Mouse (Mus musculus): Measurements from ENCODE around the gene Col26a1.

The Col26a1 gene

DNA sequence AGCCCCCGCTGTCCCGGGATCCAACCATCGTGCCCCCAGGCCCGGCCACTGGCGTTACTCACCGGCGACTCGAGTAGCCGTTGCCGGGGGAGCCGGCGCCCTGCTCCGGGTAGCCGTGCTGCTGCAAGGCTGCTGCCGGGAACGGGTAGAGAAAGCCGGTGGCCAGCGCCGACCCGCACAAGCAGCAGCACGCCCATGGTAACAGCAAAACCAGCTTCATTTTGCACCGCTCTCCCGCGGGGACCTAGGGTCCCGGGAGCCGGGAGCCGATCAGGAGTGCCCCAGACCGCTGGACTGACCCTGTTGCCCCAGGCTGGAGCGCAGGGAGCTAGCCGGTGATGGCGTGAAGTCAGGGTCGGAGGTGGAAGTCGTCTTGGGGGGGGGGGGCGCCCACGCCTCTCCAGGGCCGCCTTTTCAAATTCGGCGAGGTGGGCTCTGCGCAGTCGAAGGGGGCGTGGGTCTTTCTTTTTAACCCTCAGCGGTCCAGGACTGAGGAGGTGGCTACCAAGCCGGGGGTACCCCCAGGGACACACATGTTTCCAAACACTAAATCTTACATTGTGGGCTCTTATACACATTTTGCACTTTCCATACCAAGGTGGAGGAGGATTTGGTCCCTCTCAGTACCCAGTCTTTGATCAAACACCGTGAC lies at the start of gene Col26a1:
Gene Col26a1, minus strand, starts transcription at position 422 of the 652 bp plus-strand sequence.
- peak in 1 of 2 experiments; percentile 33 for DNase-seq

DNA sequence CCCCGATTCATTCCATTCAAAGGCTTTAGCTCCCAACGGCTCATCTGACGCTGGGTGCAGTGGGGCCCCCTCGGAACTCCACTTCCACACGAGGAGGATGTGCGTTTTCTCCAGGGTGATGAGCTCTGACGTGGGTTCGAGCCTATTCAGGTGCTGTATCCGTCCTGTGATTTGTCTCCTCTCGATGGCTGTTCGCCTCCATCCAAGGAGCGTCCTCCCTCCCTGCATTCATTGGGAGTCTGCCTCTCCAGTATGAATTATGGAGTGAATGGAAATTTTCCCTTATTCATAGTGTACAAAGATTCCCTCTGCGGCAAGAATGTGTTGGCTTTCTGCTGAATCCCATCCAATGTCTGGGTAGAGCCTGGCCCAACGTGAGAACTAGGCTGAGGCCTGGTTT lies 48.9 kb upstream of the Col26a1 start:
- no peak for DNase-seq

GRCm38 (mm10) chr5:136929073-136929472 lies 46.1 kb upstream of the Col26a1 start:
- DNase-seq: peak; percentile 62 to 86

DNA sequence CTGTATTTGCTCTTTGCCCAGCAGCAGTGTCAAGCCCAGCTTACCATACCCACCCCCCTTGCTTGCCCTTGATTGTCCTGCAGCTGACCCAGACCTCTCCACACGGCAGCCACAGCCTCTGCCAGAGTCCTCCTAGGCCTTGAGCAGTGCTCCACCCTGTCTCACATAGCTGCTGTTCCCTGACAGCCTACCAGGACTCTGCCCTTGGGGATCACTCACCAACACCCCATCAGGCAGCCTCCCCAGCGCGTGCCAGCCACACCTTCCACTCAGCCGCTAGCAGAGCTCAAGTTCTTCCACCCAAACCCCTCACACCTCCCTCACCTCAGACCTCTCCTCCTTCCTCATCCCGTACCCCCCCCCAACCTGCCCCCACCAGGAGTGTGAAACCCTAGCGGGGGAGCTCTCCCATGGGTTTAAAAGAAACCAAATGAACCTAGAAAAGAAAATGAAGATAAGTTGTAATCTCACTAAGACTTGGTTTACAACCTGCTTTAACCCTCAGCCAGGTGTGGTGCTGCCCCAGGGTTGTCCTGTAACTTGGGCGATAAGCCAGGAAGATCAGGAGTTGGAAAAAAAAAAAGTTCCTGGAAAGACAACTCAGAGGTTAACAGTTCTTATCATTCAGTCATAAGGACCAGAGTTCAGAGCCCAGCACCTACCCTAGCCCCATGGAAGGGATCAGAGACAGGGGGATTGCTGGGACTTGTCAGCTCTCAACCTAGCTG lies 40.9 kb upstream of the Col26a1 start:
- no peak for DNase-seq

DNA sequence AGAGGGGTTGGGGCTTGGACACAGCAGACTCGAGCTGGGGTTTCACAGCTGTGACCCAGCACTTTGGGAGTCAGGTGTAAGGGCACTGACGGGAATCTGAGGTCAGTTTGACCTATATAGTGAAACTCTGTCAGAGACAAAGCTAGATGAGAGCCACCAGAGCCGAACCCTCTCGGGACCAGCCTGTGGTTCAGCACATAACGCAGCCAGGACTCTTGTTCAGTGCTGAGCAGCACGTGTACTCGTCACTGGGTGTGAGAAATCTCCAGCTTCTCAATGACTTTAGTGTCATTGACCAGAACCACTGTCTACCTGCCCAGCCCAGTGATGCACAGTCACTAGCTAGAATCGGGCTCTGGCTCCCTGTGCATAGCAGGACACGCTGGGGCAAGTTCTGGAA lies 39.8 kb upstream of the Col26a1 start:
- no peak for DNase-seq

DNA sequence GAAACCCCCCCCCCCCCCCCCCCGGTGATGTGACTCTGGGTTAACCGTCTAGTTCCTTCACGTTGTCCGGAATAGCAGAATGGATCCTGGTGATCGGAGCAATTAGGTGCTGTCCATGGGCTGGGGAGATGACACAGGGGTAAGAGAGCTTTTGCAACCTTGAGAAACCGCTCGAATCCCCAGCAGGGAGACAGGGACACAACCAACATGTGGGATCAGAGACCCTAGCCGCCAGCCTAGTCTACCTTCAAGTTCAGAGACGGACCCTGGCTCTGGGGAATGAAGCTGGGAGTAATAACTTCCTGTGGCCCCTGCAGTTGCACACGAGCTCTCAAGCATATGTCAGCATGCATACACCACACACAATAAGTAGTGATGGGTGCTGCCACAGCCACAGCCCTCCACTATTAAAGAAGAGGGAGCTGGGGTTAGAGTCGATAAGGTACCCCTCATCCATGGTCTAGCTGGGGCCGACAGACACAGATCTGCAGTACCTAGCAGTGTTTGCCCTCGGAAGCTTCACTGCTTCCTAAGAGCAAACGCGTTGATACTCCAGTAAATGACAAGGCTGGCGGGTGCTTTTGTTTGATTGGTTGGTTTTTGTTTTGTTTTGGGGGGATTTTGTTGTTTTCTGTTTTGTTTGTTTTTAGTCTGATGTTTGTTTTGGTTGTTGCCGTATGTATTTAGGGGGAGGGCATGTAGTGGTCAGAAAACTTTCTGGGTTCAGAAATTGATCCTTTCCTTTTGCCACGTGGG lies 36.7 kb upstream of the Col26a1 start:
- DNase-seq: no peak

GRCm38 (mm10) chr5:136918655-136919472 lies 35.9 kb upstream of the Col26a1 start:
- DNase-seq: peak; percentile 61 to 75

DNA sequence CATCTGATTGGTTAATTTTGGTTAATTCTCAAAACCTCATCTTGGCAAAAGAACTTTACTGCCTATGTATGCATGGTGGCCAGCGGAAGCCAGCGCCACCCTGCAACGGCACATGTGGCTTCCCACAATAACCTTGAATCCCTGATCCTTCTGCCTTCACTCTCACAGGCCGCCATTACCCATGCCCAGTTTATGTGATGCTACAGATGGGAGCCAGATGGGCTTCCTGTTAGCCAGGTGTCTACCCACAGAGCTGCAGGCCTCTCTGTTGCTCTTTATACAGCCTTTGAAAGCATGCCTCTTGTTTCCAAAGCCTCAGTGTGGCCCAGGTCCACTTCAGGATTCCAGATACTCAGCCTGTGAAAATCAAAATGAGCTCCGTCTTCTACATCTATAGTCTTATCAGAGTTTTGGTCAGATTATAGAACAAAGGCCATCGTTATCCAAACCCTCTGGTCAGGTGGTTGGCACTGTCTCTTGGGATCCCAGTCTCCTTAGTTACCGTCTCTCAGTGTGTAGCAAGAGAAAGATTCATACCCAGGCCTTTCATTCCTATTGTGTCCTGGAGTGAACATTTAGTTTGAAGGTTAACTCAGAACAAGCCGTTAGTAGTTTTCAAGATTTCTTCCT lies 34.7 kb upstream of the Col26a1 start:
- no peak for DNase-seq

DNA sequence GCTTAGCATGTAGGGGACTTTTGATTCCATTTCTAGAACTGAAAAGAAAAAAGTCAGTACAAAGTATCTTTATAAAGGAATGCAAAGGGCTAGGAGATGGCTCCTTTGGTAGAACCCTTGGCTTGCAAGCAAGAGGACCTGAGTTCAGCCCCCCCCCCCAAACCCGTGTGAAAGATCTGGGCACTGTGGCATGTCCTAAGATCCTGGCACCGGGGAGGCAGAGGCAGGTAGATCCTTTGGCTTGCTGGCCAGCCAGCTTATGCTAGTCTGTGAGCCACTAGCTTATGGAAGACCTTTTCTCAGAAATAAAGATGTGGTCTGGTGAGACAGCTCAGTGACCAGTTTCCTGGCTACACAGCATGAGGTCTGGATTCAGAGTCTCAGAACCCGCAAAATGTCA lies 31.2 kb upstream of the Col26a1 start:
- no peak for DNase-seq

- peak; percentile 91 to 94 for DNase-seq
Measured at GRCm38 (mm10) chr5:136907991-136908857, 25.2 kb upstream of the Col26a1 start, which contains the start of gene Ift22. Ift22 (plus strand) TSS chr5:136908150.

GRCm38 (mm10) chr5:136907587-136907986 lies 24.6 kb upstream of the Col26a1 start:
- no peak for DNase-seq

DNA sequence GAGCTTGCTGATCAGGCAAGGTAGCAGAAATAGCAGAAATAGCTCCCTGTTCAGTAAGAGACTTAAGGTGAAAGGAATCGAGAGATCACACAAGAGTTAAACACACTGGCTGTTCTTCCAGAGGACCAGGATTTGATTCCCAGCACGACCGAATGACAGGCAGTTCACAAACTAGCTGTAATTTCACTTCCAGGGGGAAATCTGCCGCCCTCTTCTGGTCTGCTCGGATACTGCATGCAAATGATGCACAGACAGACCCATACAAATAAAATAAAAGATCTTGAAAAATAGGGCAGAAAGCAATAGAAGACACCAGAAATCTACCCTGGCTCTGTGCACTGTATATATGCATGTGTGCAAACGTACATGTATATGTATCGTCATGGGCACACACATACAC lies 22.6 kb upstream of the Col26a1 start:
- no peak for DNase-seq

- DNase-seq: no peak
Measured at GRCm38 (mm10) chr5:136904621-136905020, 21.6 kb upstream of the Col26a1 start.

GRCm38 (mm10) chr5:136895529-136895963 lies 12.5 kb upstream of the Col26a1 start:
- no peak for DNase-seq

DNA sequence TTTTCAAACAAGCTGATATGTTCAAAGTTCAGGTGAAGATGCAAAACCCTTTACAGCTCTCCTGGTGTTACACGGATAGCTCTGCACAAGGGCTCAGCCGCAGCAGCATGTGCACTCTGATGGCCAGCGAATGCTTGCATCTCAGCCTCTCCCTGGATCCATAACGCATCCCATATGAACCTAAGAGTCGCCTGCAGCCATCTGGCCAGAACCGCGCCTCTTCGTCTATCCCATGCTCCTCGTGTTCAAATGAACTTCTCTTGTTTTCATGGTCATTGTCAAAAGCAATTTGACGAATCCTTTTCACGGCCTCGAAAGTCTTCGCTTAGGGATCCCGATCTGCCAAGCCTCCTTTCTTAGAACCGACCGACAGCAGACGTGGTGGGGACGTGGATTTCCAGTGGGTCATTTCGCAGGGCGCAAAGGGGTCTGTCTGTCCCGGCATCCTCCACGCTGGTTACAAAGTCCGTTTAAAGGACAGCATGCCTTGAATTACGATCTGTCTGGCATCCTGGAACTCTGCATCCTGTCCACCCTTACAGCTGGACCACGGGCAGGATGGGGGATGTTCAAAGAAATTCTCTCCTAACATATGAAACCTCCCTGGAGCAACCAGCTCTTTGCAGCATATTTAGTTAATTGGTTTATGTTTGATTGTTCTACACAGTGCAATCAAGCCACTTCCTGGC lies 12.0 kb upstream of the Col26a1 start:
- DNase-seq: no peak

DNA sequence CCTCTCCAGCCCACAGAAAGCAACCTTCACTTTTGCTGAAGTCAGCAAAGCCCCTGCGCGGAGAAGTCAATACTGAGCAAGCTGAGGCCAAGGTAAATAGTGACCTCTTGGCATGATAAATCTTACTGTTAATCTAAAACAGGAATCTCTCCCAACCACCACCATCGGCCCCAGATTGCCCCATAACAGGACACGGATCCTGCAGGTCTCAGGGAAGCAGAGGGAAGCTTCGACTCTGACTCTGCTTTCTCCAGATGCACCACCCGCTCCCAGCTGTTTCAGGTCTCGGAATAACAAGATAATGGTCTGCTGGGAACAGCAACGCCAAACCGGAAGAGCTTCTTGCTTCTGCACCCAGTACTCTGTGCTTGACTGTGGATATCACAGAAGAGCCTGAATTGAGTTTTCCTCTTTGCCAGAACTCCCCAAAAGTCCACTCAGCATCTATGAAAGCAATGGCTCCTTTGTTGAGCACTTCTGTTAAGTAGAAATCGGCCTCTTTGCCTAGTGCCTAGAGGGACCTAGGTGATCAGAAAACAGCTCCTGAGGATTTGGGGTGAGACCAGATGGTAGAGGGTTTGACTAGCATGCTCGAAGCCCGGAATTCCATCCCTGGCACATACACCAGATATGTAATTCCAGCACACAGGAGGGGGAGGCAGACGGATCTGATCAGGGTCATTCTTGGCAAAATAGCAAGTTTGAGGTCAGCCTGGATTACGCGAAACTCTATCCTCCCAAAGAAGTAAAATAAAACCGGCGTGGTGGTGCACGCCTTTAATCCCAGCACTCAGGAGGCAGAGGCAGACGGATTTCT lies 5.7 kb upstream of the Col26a1 start:
- no peak for DNase-seq

DNA sequence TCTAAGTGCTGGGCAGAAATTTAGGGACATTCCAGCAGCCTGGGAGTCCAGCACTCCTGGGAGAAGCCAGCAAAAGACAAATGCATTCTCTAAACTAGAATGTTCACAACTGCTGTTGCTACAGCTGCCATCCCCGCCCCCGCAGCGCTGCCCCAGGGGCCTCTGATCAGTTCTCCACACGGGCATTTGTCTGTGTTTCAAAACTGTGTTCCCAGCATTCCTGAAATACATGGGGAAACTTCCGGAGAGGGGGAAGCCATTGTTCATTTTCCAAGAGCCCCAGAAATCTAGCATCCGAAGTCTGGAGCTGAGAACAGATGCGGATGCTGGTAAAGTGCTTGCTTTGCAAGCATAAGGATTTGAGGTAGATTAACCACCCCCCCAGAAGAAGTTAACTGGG lies 3.9 kb upstream of the Col26a1 start:
- no peak for DNase-seq

DNA sequence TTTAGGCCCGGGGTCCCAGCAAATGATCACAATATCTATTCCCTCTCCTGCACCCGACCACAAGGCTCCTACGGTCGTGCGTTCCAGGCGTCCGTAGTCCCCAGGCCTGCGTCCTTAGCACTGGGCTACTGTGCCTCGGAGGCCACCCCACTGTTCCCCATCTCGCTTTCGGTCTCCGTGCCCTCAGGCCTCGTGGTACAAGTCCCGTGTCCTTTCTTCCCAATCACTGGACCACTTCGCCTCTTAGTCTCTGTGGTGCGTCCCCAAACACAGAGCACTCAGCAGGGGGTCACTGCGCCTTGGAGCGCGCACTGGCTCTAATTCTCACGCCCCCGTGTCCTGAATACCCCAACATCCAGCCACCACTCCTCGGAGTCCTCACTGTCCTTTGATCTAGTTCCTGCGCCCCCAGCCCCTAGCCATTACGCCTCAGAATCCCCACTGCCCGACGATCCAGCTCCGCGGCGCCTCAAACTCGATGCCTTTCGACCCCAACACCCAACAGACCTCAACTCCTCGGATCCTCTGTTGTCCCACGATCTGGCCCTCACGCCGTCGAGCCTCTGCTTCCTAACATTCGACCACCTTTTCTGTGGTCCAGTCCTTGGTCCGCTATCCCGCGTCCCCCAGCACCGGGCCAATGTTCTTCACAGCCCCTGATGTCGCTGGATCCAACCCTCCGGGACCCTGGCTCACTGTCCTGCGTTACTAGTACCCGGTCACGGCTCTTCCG lies 788 bp downstream of the Col26a1 start:
- no peak for DNase-seq
